Mouse (Mus musculus) stomach, embryonic 16.5 days (tissue): ENCODE measurements around the gene Klhl22. TPM values are rescaled to one million over a fixed set of nuclear protein-coding genes. Genes with fewer than 3 reads are reported as not detected.

ENCODE experiments used
- ATAC-seq: fragments of 200-750 bp; cut with Nextera tagmentation; 2 replicates; pipeline ENCODE4 v1.8.0; 2017; ENCODE audit warnings: moderate number of reproducible peaks, moderate TSS enrichment; ENCODE audit not compliant: insufficient read depth, low FRiP score
- H3K27ac ChIP-seq: fragments of 300-500 bp; sonication (generic); 2 replicates; pipeline ENCODE4 v1.5.1; 2014; ENCODE audit warnings: low read length
- H3K27me3 ChIP-seq: fragments of 300-500 bp; sonication (generic); 2 replicates; pipeline ENCODE4 v1.6.1; 2014; ENCODE audit warnings: low read length, control low read depth, mixed read lengths; ENCODE audit not compliant: control insufficient read depth, insufficient read depth
- H3K36me3 ChIP-seq: fragments of 300-500 bp; sonication (generic); 2 replicates; pipeline ENCODE4 v1.6.1; 2014; ENCODE audit warnings: low read length; ENCODE audit not compliant: control insufficient read depth, insufficient read depth
- H3K4me1 ChIP-seq: fragments of 300-500 bp; sonication (generic); 2 replicates; pipeline ENCODE4 v1.6.1; 2014; ENCODE audit warnings: low read length, control low read depth, mixed read lengths; ENCODE audit not compliant: control insufficient read depth, insufficient read depth
- H3K4me2 ChIP-seq: fragments of 300-500 bp; sonication (generic); 2 replicates; pipeline ENCODE4 v1.6.1; 2014; ENCODE audit warnings: low read depth, low read length, mixed read lengths
- H3K4me3 ChIP-seq: fragments of 300-500 bp; sonication (generic); replicated peaks from 2 replicates; pipeline ENCODE4 v1.5.1; 2014; ENCODE audit warnings: mild to moderate bottlenecking, low read length
- H3K9ac ChIP-seq: fragments of 300-500 bp; sonication (generic); 2 replicates; pipeline ENCODE4 v1.6.1; 2014; ENCODE audit warnings: low read length
- H3K9me3 ChIP-seq: fragments of 300-500 bp; sonication (generic); replicated peaks from 2 replicates; pipeline ENCODE4 v1.6.1; 2016; ENCODE audit warnings: low read length, control low read depth; ENCODE audit not compliant: control insufficient read depth
- WGBS: fragments of 180-500 bp; shearing (Covaris S2); extraction: QIAGEN DNeasy Blood & Tissue Kit; methylation state at CpG from one replicate; pipeline ENCODE4 v1.1.7; 2014; 5-methylcytosine and 5-hydroxymethylcytosine counted together
- polyA plus RNA-seq: library from polyadenylated mRNA; unstranded; fragments of >200 nt; fragmentation: Nextera tagmentation; extraction: Ambion mirVana; gene quantifications from 2 replicates; pipeline ENCODE4 v1.2.1, GENCODE M21; 2015

The Klhl22 gene
- polyA plus RNA-seq, 1 experiment from 2014 or later, result 56.7 TPM

DNA sequence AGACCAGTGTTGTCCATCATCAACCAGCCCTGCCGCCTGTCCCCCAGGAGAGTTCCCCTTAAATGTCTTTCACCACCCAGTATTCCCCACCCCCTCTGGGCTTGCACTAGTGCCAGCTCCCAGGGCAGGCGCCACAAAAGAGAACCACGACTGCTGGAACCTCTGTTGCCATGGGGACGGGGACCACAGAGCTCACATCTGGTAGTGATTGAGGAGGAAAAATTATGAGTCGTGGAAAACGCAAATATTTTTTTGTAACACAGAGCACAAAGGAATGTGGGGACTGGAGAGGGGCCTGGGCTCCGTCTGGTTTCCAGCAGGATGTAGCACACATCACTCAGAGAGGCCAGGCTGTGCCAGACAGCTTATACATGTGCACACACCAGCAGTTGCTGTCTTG lies 50.3 kb downstream of the Klhl22 start:
- peaks cover 10% of the 10 kb centered on the region for H3K27me3 ChIP-seq
- H3K4me1 ChIP-seq, result peaks cover 33% of the 10 kb centered on the region
- no peak overlapping the region for H3K9ac ChIP-seq
- H3K9me3 ChIP-seq, result no peaks in the 10 kb centered on the region
- no peaks in the 10 kb centered on the region for H3K36me3 ChIP-seq
- 18% methylated on average over 7 of the region's 7 CpGs for WGBS
- peak; percentile 56; the same call in 1 of the 2 replicates for ATAC-seq
- H3K4me3 ChIP-seq, result no peak overlapping the region
- H3K27ac ChIP-seq, result peak overlapping the region; percentile 48
- no peak overlapping the region for H3K4me2 ChIP-seq

DNA sequence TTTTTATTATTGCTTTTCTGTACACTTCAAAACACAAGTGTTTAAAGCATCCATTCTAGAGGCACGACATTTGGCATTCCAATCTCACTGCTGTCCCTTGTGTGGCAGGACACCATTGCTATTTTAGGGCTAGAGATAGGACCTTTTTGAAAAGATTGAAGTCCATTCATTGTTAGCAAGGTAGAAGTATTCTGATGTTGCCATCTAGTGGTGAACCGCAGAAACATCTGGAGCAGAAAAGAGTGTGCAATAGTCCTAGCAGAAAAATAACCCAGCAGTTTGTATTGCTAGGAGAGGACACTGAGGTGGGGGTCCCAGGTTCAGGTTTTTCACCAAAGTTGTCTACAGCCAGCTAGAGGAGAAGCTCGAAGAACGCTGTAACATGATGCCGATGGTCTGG lies 52.7 kb downstream of the Klhl22 start:
- no peak overlapping the region for H3K9ac ChIP-seq
- WGBS, result 6% methylated on average over 5 of the region's 5 CpGs
- H3K4me1 ChIP-seq, result peaks cover 17% of the 10 kb centered on the region
- H3K4me3 ChIP-seq, result no peak overlapping the region
- H3K9me3 ChIP-seq, result no peaks in the 10 kb centered on the region
- H3K4me2 ChIP-seq, result no peak overlapping the region
- H3K36me3 ChIP-seq, result no peaks in the 10 kb centered on the region
- no peak for ATAC-seq
- 0 out of 2 replicates have a peak, but pooled peaks cover 2% of the 10 kb centered on the region for H3K27me3 ChIP-seq
- no peak overlapping the region for H3K27ac ChIP-seq

DNA sequence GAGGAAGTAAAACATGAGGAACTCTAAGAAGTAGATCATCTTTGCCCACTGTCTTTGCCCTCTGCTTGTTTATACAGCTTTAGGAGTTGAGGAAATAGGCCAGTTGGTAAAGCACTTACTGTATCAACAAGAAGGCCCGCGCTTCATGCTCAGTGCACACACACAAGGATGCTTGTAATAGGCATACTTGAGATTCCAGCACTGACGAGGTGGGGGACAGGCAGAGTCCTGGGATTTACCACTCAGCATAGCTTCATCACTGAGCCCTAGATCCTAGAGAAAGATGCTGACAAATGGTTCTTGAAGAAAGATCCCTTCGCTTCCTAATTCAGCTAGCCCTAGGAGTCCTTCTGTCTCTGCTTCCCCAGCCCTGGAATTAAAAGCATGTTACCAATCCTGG lies 53.8 kb downstream of the Klhl22 start:
- peaks cover 9% of the 10 kb centered on the region for H3K4me1 ChIP-seq

DNA sequence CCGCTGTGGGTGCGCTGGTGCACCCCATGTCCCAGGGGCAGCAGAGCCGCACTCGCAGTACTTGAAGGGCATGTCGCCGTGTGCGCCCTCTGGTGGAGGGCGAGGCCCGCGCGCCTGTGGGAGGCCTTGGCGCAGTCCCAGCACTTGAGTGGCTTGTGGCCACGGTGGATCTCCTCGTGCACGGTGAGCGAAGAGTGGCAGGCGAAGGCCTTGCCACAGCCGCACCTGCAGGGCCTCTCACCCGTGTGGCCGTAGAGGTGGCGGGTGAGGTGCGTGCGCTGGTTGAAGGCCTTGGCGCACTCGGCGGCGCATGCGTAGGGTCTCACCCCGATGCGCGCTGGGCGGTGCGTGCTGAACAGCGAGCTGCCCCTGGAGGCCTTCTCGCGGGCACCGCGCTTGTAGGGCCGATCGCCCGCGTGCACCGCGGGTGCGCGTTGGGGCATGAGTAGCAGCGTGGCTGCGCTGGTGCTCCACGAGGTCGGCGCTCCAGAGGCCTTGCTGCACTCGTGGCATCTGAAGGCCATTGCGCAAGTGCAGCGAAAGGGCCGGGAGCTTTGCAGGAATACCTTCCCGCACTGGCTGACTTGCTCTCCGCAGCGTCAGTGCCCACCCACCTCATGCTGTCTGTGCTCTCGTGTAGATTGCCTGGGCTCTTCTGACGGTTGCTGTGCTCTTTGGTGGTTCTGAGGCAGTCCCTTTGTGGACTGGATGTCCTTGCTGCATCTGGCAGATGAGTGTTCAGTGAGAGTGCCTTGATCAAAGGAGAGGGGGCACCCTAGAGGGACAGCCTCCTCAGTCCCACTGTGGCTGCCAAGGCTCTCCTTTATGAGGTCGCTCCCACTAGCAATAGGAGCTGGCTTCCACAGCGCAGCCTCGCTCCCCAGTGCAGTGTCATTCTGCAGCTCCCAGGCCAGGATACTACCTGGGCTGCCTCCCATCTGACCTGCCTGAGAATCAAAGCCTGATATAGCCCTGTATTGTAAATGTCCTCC lies 56.3 kb downstream of the Klhl22 start:
- H3K27me3 ChIP-seq, result no peaks in the 10 kb centered on the region
- no peaks in the 10 kb centered on the region for H3K4me1 ChIP-seq
- 2% methylated on average over 63 of the region's 63 CpGs for WGBS
- no peaks in the 10 kb centered on the region for H3K36me3 ChIP-seq
- peak; percentile 85 for ATAC-seq
- peak overlapping the region; percentile 54 for H3K4me3 ChIP-seq
- H3K27ac ChIP-seq, result no peak overlapping the region
- H3K9me3 ChIP-seq, result no peaks in the 10 kb centered on the region
- H3K4me2 ChIP-seq, result peak overlapping the region; percentile 89
- H3K9ac ChIP-seq, result peak overlapping the region; percentile 77

More for the DNA sequence above, 53.8 kb downstream of the Klhl22 start:
- no peak for ATAC-seq
- no peak overlapping the region for H3K4me2 ChIP-seq
- no peak overlapping the region for H3K27ac ChIP-seq
- H3K36me3 ChIP-seq, result no peaks in the 10 kb centered on the region
- no peak overlapping the region for H3K9ac ChIP-seq
- WGBS, result 45% methylated on average over 4 of the region's 4 CpGs
- 0 out of 2 replicates have a peak, but pooled peaks cover under 1% of the 10 kb centered on the region for H3K27me3 ChIP-seq
- H3K4me3 ChIP-seq, result no peak overlapping the region
- H3K9me3 ChIP-seq, result no peaks in the 10 kb centered on the region

GRCm38 (mm10) chr16:17816528-17816927 lies 57.1 kb downstream of the Klhl22 start:
- Histone ChIP-seq H3K27ac (no peak overlapping the region), H3K9me3 (no peaks in the 10 kb centered on the region), H3K9ac (no peak overlapping the region), H3K27me3 (no peaks in the 10 kb centered on the region), H3K4me1 (no peaks in the 10 kb centered on the region), H3K36me3 (no peaks in the 10 kb centered on the region), H3K4me3 (no peak overlapping the region), H3K4me2 (no peak overlapping the region)
- no peak for ATAC-seq
- WGBS, result 80% methylated on average over 8 of the region's 8 CpGs

DNA sequence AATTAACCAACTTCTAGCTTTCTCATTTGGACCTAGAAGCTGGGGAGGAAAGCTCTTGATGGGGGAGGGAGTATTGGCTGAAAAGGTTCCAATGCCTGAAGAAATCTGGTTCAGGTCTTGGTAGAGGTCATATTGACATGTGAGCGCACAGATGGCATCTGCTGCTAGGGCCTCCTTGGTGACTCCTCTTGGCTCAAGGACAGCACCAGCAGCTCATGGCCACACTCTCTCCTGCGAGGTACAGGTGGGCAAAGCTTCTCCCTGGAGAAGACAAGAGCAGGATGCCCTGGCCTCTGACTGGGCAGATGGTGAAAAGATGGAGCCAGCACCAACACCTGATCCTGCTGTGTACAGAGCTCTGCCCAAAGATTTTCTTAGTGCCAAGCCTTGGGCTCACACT lies 67.1 kb downstream of the Klhl22 start:
- H3K4me1 ChIP-seq, result no peaks in the 10 kb centered on the region
- H3K27ac ChIP-seq, result no peak overlapping the region
- no peak for ATAC-seq
- H3K4me2 ChIP-seq, result no peak overlapping the region
- H3K4me3 ChIP-seq, result no peak overlapping the region
- H3K27me3 ChIP-seq, result peaks cover 12% of the 10 kb centered on the region
- H3K36me3 ChIP-seq, result no peaks in the 10 kb centered on the region
- WGBS, result 78% methylated on average over 2 of the region's 2 CpGs
- no peak overlapping the region for H3K9ac ChIP-seq
- no peaks in the 10 kb centered on the region for H3K9me3 ChIP-seq

DNA sequence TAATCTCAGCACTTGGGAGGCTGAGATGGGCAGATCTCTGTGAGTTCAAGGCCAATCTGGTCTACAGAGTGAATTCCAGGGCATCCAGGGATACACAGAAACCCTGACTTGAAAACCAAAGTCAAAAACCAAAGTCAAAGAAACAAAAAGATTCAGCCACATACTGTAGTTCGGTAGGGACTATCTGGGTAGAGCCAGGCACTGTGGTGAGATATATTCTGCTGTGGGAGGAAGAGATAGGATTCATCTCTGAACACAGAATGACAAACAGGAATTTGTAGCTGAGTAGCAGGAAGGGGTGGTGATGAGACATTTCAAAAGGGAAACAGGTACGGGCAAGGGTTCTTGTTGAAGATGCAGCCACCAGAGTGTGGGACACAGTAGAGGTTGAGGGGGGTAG lies 68.8 kb downstream of the Klhl22 start:
- no peaks in the 10 kb centered on the region for H3K36me3 ChIP-seq
- no peak overlapping the region for H3K4me3 ChIP-seq
- no peak overlapping the region for H3K4me2 ChIP-seq
- whole genome bisulfite sequencing, result 84% methylated on average over 2 of the region's 2 CpGs
- 0 out of 2 replicates have a peak, but pooled peaks cover 4% of the 10 kb centered on the region for H3K4me1 ChIP-seq
- no peak overlapping the region for H3K27ac ChIP-seq
- ATAC-seq, result no peak
- H3K27me3 ChIP-seq, result peaks cover 29% of the 10 kb centered on the region
- no peaks in the 10 kb centered on the region for H3K9me3 ChIP-seq
- no peak overlapping the region for H3K9ac ChIP-seq

GRCm38 (mm10) chr16:17828867-17829266 lies 69.4 kb downstream of the Klhl22 start:
- Histone ChIP-seq H3K27ac (no peak overlapping the region), H3K36me3 (no peaks in the 10 kb centered on the region), H3K27me3 (peaks cover 35% of the 10 kb centered on the region), H3K9me3 (no peaks in the 10 kb centered on the region), H3K4me3 (no peak overlapping the region), H3K4me2 (no peak overlapping the region), H3K9ac (no peak overlapping the region), H3K4me1 (0 out of 2 replicates have a peak, but pooled peaks cover 5% of the 10 kb centered on the region)
- no peak for ATAC-seq
- WGBS, result 69% methylated on average over 3 of the region's 3 CpGs

DNA sequence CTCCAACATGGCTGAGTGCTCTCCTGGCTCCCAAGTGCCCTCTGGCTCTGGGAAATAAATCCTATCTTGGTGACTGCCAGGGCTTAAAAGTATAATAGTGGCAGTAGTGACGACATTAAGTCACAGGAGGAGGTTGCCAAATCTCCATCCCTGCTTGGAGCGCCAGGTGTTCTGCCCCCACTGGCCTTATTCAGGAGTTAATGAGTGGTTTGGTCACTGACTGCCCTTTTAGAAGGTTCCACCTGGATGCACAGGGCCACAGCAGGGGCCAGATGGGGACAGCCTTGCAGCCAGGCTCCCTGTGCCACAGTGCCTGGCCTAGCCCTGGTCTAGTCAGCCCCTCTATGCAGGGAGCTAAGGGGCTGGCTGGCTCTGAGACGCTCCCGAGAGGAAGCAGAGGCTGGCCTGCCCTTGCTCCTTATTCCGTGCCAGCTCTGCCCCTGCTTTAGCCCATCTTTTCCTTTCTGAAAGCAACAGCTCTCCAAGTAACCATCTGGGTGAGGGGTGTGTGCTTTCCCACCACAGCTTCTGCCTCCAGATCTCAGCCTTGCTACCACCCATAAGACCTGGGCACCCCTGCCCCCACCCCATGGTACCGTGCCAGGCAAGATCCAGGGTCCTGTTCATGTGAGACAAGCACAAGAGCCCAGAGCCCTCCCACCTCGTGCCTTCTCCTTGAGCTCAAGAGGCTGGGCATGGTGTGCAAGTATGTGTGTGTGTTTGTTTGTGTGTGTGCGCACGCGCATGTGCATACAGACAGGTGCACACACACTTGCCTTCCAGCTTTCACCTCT lies 71.2 kb downstream of the Klhl22 start:
- 68% methylated on average over 10 of the region's 10 CpGs for WGBS
- no peaks in the 10 kb centered on the region for H3K9me3 ChIP-seq
- no peak overlapping the region for H3K9ac ChIP-seq
- no peak overlapping the region for H3K27ac ChIP-seq
- no peak overlapping the region for H3K4me2 ChIP-seq
- H3K36me3 ChIP-seq, result no peaks in the 10 kb centered on the region
- H3K27me3 ChIP-seq, result peaks cover 52% of the 10 kb centered on the region
- no peak overlapping the region for H3K4me3 ChIP-seq
- H3K4me1 ChIP-seq, result 0 out of 2 replicates have a peak, but pooled peaks cover 5% of the 10 kb centered on the region
- no peak for ATAC-seq
